Mouse (Mus musculus): ENCODE data around the gene Ulbp1. TPM values are rescaled to one million over a fixed set of nuclear protein-coding genes. Genes with fewer than 3 reads are reported as not detected.
"Not testable (repeated sequence)": the region's sequence is repeated elsewhere in the genome, so short reads cannot be mapped to it uniquely, and the experiment has no call there.

The Ulbp1 gene
- total and polyA plus RNA-seq, 3 experiments: 0.09 to 7.1 (median 4.9) TPM

- not testable (repeated sequence) for H3K9me3 ChIP-seq (replicated peaks); H3K4me1 ChIP-seq (ENCODE audit: insufficient read depth, low read depth, low read length); H3K4me3 ChIP-seq (ENCODE audit: low read depth, low read length); ATAC-seq (ENCODE audit: extremely low read depth, insufficient number of reproducible peaks, low FRiP score, poor library complexity, severe bottlenecking); DNase-seq (ENCODE audit: low spot score); H3K36me3 ChIP-seq (replicated peaks); H3K27me3 ChIP-seq (ENCODE audit: insufficient read depth, low read length)
- peak; percentile 11; the same call in 1 of the 2 replicates for TF ChIP-seq CTCF (IDR thresholded peaks at IDR 0.05; ENCODE audit: low read depth, low read length)
Measured at GRCm38 (mm10) chr10:7469716-7470414, 3.6 kb downstream of the Ulbp1 start.

GRCm38 (mm10) chr10:7462006-7462405 lies 11.4 kb downstream of the Ulbp1 start:
- TF ChIP-seq TAL1 (conservative IDR thresholded peaks at IDR 0.05; ENCODE audit: low read depth, low read length): no peak
- no peak for TF ChIP-seq POLR2AphosphoS5 (IDR thresholded peaks at IDR 0.05; ENCODE audit: insufficient replicate concordance, low read depth, low read length)
- TF ChIP-seq CTCF (IDR thresholded peaks at IDR 0.05; ENCODE audit: low read depth, low read length): no peak
- TF ChIP-seq GATA2 (IDR thresholded peaks at IDR 0.05; ENCODE audit: borderline replicate concordance, low read depth, low read length): no peak
- no peak for TF ChIP-seq GATA1 (IDR thresholded peaks at IDR 0.05; ENCODE audit: borderline replicate concordance, low read length)
- H3K27me3 ChIP-seq (ENCODE audit: insufficient read depth, low read length): no peaks in the 10 kb centered on the region
- DNase-seq (ENCODE audit: low spot score) (no peak), ATAC-seq (ENCODE audit: extremely low read depth, insufficient number of reproducible peaks, low FRiP score, poor library complexity, severe bottlenecking) (no peak)
- H3K4me3 ChIP-seq (ENCODE audit: low read depth, low read length): no peak overlapping the region
- no peaks in the 10 kb centered on the region for H3K9me3 ChIP-seq (replicated peaks)
- H3K4me1 ChIP-seq (ENCODE audit: insufficient read depth, low read depth, low read length): no peaks in the 10 kb centered on the region
- H3K36me3 ChIP-seq (replicated peaks): no peaks in the 10 kb centered on the region

DNA sequence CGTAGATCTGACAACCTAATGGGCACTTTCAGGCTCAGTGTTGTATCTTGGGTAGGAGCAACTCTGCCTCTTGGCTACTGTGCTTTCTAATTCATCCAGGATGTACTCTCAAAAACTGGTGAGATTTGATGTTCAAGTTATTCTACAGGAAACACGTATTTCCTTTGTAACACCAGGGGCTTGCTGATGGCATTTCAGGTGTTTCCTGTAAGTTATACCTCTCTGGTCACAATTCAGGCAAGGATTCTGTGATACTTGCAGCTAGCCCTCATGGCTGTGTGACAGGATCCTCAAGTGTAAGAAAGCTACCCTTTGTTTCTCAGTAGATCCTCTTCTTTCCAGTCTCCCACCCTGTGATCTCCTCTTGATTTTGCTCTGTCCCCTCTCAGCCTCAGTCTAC lies 34.5 kb downstream of the Ulbp1 start:
- no peaks in the 10 kb centered on the region for H3K36me3 ChIP-seq (replicated peaks)
- no peak for TF ChIP-seq TAL1 (conservative IDR thresholded peaks at IDR 0.05; ENCODE audit: low read depth, low read length)
- no peak for TF ChIP-seq POLR2AphosphoS5 (IDR thresholded peaks at IDR 0.05; ENCODE audit: insufficient replicate concordance, low read depth, low read length)
- TF ChIP-seq GATA1 (IDR thresholded peaks at IDR 0.05; ENCODE audit: borderline replicate concordance, low read length): no peak
- no peak for TF ChIP-seq GATA2 (IDR thresholded peaks at IDR 0.05; ENCODE audit: borderline replicate concordance, low read depth, low read length)
- no peak for TF ChIP-seq CTCF (IDR thresholded peaks at IDR 0.05; ENCODE audit: low read depth, low read length)
- DNase-seq (ENCODE audit: low spot score) (no peak), ATAC-seq (ENCODE audit: extremely low read depth, insufficient number of reproducible peaks, low FRiP score, poor library complexity, severe bottlenecking) (no peak)
- H3K27me3 ChIP-seq (ENCODE audit: insufficient read depth, low read length): no peaks in the 10 kb centered on the region
- H3K4me3 ChIP-seq (ENCODE audit: low read depth, low read length): no peak overlapping the region
- no peaks in the 10 kb centered on the region for H3K4me1 ChIP-seq (ENCODE audit: insufficient read depth, low read depth, low read length)
- no peaks in the 10 kb centered on the region for H3K9me3 ChIP-seq (replicated peaks)

DNA sequence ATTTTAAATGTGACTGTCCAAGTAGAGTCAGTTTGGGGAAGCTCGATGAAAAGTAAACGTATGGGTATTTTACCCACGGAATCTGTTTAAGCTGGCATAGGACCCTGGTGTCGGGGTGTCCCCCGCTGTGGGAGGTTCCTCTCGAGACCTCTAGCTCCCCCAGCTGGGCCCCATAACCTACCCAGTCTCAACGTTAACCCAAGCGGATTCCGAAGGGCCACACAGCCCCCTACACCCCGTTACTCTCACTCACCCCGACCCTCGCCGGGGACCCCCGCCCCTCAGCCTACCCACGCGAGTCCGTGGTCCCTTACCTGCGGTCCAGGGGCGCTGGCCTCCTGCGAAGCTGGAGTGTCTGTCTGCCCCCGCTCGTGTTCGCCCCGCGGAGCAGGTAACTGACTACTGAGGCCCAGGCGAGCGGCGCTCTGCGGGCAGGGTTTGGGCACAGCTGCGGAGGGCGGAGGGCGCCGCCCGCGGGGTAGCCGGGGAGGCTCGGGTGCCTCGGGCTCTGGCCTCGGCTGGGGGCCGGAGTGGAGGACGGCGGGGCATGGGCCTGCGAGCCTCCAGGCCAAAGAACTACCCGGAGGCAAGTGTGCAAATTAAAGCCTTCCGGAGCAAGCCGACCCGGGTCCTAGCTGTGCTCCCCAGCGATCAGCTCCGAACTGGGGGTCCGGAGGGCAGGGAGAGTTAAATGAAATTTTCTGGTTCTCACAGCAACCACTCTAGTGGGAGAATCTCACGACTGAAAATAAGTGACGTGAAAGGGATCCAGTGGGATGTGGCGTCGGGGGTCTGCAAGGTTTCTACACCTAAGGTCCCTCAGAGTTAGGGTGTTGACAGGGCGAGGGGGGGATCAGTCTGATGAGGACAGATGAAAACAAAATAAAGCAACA lies 80.0 kb downstream of the Ulbp1 start:
- peaks cover 6% of the 10 kb centered on the region for H3K9me3 ChIP-seq (replicated peaks)
- peaks cover 15% of the 10 kb centered on the region; the same call in 1 of the 2 replicates for H3K27me3 ChIP-seq (ENCODE audit: insufficient read depth, low read length)
- no peak for ATAC-seq (ENCODE audit: extremely low read depth, insufficient number of reproducible peaks, low FRiP score, poor library complexity, severe bottlenecking)
- no peak for TF ChIP-seq CTCF (IDR thresholded peaks at IDR 0.05; ENCODE audit: low read depth, low read length)
- TF ChIP-seq POLR2AphosphoS5 (IDR thresholded peaks at IDR 0.05; ENCODE audit: insufficient replicate concordance, low read depth, low read length): no peak
- no peak for TF ChIP-seq GATA1 (IDR thresholded peaks at IDR 0.05; ENCODE audit: borderline replicate concordance, low read length)
- TF ChIP-seq GATA2 (IDR thresholded peaks at IDR 0.05; ENCODE audit: borderline replicate concordance, low read depth, low read length): no peak
- no peak for TF ChIP-seq TAL1 (conservative IDR thresholded peaks at IDR 0.05; ENCODE audit: low read depth, low read length)
- H3K4me1 ChIP-seq (ENCODE audit: insufficient read depth, low read depth, low read length): no peaks in the 10 kb centered on the region
- H3K36me3 ChIP-seq (replicated peaks): no peaks in the 10 kb centered on the region
- DNase-seq (ENCODE audit: low spot score): no peak
- H3K4me3 ChIP-seq (ENCODE audit: low read depth, low read length): no peak overlapping the region

DNA sequence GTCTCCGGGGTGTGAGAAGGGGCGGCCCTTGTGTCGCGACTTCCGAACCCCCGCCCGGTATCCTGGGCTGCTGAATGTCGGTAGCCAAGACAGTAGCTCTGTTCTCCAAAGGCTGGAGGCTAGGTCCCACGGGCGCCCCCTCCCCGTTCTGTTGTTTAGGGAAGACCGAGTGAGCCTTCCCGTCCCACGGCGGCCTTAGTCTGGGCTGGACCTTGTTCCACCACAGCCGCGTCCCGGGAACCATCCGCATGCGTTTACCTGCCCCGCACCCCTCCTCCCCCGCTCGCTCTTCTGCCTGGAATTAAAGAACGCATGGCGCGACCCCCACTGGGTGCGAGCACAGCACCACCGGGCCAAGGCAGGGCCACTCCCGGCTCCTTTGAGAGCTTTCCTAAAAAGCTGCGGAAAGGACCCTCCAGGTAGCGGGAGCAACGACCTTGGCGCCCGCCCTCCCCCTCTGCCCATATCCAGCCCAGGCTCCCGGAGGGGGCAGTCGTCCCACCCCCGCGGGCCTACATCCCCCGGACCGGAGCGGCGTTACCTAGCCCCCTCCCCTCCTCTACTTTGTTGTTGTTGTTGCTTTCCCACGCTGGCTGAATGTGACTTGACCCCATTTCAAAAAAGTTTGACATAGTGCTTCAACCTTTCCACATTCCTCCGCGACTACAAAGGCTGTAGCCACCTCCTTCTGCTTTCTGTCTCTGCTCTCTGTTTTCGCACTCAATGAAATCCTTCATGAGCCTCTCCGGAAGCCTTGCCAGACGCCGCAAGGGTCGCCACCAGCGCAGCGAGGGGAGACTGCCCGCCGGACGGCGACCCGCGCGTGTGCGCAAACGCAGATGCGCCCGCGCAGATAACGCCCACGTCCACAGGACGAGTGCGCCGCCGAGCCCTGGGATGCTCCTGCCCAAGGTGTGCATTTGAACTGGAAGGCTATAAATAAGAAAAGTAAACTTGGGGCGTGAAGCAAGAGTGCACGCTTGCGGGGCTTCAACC lies 81.2 kb downstream of the Ulbp1 start:
- no peak for ATAC-seq (ENCODE audit: extremely low read depth, insufficient number of reproducible peaks, low FRiP score, poor library complexity, severe bottlenecking)
- Histone ChIP-seq H3K36me3 (replicated peaks) (no peaks in the 10 kb centered on the region), H3K27me3 (ENCODE audit: insufficient read depth, low read length) (peaks cover 15% of the 10 kb centered on the region; the same call in 1 of the 2 replicates), H3K4me1 (ENCODE audit: insufficient read depth, low read depth, low read length) (no peaks in the 10 kb centered on the region), H3K4me3 (ENCODE audit: low read depth, low read length) (peak overlapping the region; percentile 30; the same call in 1 of the 2 replicates), H3K9me3 (replicated peaks) (peaks cover 6% of the 10 kb centered on the region)
- TF ChIP-seq GATA1 (IDR thresholded peaks at IDR 0.05; ENCODE audit: borderline replicate concordance, low read length) (no peak), CTCF (IDR thresholded peaks at IDR 0.05; ENCODE audit: low read depth, low read length) (no peak)
- no peak for DNase-seq (ENCODE audit: low spot score)

- Histone ChIP-seq H3K4me1 (ENCODE audit: insufficient read depth, low read depth, low read length) (no peaks in the 10 kb centered on the region), H3K4me3 (ENCODE audit: low read depth, low read length) (no peak overlapping the region), H3K36me3 (replicated peaks) (no peaks in the 10 kb centered on the region), H3K27me3 (ENCODE audit: insufficient read depth, low read length) (peaks cover 15% of the 10 kb centered on the region; the same call in 1 of the 2 replicates), H3K9me3 (replicated peaks) (peaks cover 6% of the 10 kb centered on the region)
- ATAC-seq (ENCODE audit: extremely low read depth, insufficient number of reproducible peaks, low FRiP score, poor library complexity, severe bottlenecking): no peak
- no peak for TF ChIP-seq GATA1 (IDR thresholded peaks at IDR 0.05; ENCODE audit: borderline replicate concordance, low read length)
- TF ChIP-seq POLR2AphosphoS5 (IDR thresholded peaks at IDR 0.05; ENCODE audit: insufficient replicate concordance, low read depth, low read length): no peak
- TF ChIP-seq TAL1 (conservative IDR thresholded peaks at IDR 0.05; ENCODE audit: low read depth, low read length): no peak
- no peak for TF ChIP-seq CTCF (IDR thresholded peaks at IDR 0.05; ENCODE audit: low read depth, low read length)
- TF ChIP-seq GATA2 (IDR thresholded peaks at IDR 0.05; ENCODE audit: borderline replicate concordance, low read depth, low read length): no peak
- no peak for DNase-seq (ENCODE audit: low spot score)
Measured at GRCm38 (mm10) chr10:7391561-7391934, 81.9 kb downstream of the Ulbp1 start.

Measured in G1E (cell line).